Mouse (Mus musculus) ES-Bruce4 (cell line): ENCODE data around the gene Med26.

Experiments used
- CTCF ChIP-seq: IDR thresholded peaks from one replicate; pipeline ENCODE4 v1.8.1; 2011; ENCODE audit warnings: low read depth, low read length
- EP300 ChIP-seq: IDR thresholded peaks from 2 replicates; pipeline ENCODE4 v1.6.1; 2011; ENCODE audit warnings: low read depth, low read length; ENCODE audit not compliant: insufficient read depth
- POLR2A ChIP-seq: IDR thresholded peaks from one replicate; pipeline ENCODE4 v1.8.1; 2011; ENCODE audit warnings: low read length; ENCODE audit not compliant: insufficient read depth

- TF ChIP-seq CTCF (no peak), EP300 (no peak), POLR2A (peak; percentile 48)
These were observed 23.8 kb upstream of the Med26 start, which contains the start of gene Tmem38a for GRCm38 (mm10) chr8:72571611-72572473.
